Mouse (Mus musculus) midbrain, embryonic 14.5 days (tissue): ENCODE measurements around the gene Zfp260. TPM values are rescaled to one million over a fixed set of nuclear protein-coding genes. Genes with fewer than 3 reads are reported as not detected.

ENCODE experiments used
- ATAC-seq: fragments of 200-750 bp; cut with Nextera tagmentation; 2 replicates; pipeline ENCODE4 v1.8.0; 2017; ENCODE audit warnings: moderate number of reproducible peaks, moderate library complexity; ENCODE audit not compliant: low FRiP score, low TSS enrichment
- DNase-seq: peaks from one replicate; pipeline ENCODE4 v3.0.0-alpha.2; 2015
- H3K27ac ChIP-seq: fragments of 300-500 bp; sonication (generic); replicated peaks from 2 replicates; pipeline ENCODE4 v1.5.1; 2014; ENCODE audit warnings: mild to moderate bottlenecking, low read depth, low read length, moderate library complexity
- H3K27me3 ChIP-seq: fragments of 300-500 bp; sonication (generic); 2 replicates; pipeline ENCODE4 v1.6.1; 2014; ENCODE audit warnings: low read length, control low read depth, mixed read lengths; ENCODE audit not compliant: control insufficient read depth, insufficient read depth
- H3K36me3 ChIP-seq: fragments of 300-500 bp; sonication (generic); 2 replicates; pipeline ENCODE4 v1.6.1; 2014; ENCODE audit warnings: low read length, control low read depth; ENCODE audit not compliant: control insufficient read depth, insufficient read depth
- H3K4me1 ChIP-seq: fragments of 300-500 bp; sonication (generic); 2 replicates; pipeline ENCODE4 v1.6.1; 2014; ENCODE audit warnings: mild to moderate bottlenecking, antibody characterized with exemption, low read length, control low read depth; ENCODE audit not compliant: control insufficient read depth, insufficient read depth
- H3K4me2 ChIP-seq: fragments of 300-500 bp; sonication (generic); 2 replicates; pipeline ENCODE4 v1.6.1; 2014; ENCODE audit warnings: mild to moderate bottlenecking, low read length, moderate library complexity
- H3K4me3 ChIP-seq: fragments of 300-500 bp; sonication (generic); replicated peaks from 2 replicates; pipeline ENCODE4 v1.5.1; 2014; ENCODE audit warnings: low read depth, low read length
- H3K9ac ChIP-seq: fragments of 300-500 bp; sonication (generic); replicated peaks from 2 replicates; pipeline ENCODE4 v1.6.1; 2014; ENCODE audit warnings: mild to moderate bottlenecking, low read length, moderate library complexity
- H3K9me3 ChIP-seq: fragments of 300-500 bp; sonication (generic); 2 replicates; pipeline ENCODE4 v1.6.1; 2016; ENCODE audit warnings: low read length, control low read depth, mixed read lengths; ENCODE audit not compliant: control insufficient read depth
- WGBS: fragments of 180-500 bp; shearing (Covaris S2); extraction: QIAGEN DNeasy Blood & Tissue Kit; methylation state at CpG from one replicate; pipeline ENCODE4 v1.1.7; 2014; 5-methylcytosine and 5-hydroxymethylcytosine counted together
- polyA plus RNA-seq: library from polyadenylated mRNA; unstranded; fragments of >200 nt; fragmentation: Nextera tagmentation; extraction: Ambion mirVana; gene quantifications from 2 replicates; pipeline ENCODE4 v1.2.1, GENCODE M21; 2014

Gene Zfp260
- polyA plus RNA-seq, 1 experiment from 2014 or later, result 101 TPM

- no peak for ATAC-seq
- Histone ChIP-seq H3K9ac (no peak overlapping the region), H3K27ac (no peak overlapping the region), H3K4me1 (peaks cover 20% of the 10 kb centered on the region), H3K9me3 (no peaks in the 10 kb centered on the region), H3K36me3 (peaks cover 36% of the 10 kb centered on the region), H3K4me3 (no peak overlapping the region), H3K4me2 (no peak overlapping the region), H3K27me3 (no peaks in the 10 kb centered on the region)
- DNase-seq, result no peak
- WGBS, result 94% methylated on average over 9 of the region's 9 CpGs
Measured at GRCm38 (mm10) chr7:30086524-30086923, 8.1 kb upstream of the Zfp260 start.

DNA sequence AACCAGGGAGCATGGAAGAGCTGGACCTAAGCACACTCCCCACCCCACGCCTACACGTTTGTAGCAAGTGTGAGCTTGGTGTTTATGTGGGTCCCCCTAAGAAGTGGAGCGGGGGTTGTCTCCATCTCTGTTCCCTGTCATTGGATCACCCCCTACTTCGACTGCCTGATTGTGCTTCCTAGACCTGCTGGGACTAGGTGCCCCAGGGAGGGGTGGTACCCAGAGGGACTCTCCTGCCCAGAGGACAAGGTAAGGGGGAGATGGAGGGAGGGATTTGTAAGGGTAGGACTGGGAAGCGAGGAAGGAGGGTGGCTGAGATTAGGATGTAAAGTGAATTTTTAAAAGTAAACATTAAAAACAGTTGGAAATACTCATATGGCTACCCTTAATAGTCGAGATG, 5.2 kb upstream of the Zfp260 start:
- DNase-seq, result no peak
- WGBS, result 16% methylated on average over 6 of the region's 6 CpGs
- H3K4me3 ChIP-seq, result peak overlapping the region; percentile 65
- H3K27me3 ChIP-seq, result no peaks in the 10 kb centered on the region
- H3K9me3 ChIP-seq, result no peaks in the 10 kb centered on the region
- peak overlapping the region; percentile 66 for H3K9ac ChIP-seq
- no peak for ATAC-seq
- peaks cover 26% of the 10 kb centered on the region for H3K4me1 ChIP-seq
- H3K36me3 ChIP-seq, result peaks cover 23% of the 10 kb centered on the region
- H3K4me2 ChIP-seq, result peak overlapping the region; percentile 86
- no peak overlapping the region for H3K27ac ChIP-seq

- H3K4me1 ChIP-seq, result peaks cover 26% of the 10 kb centered on the region
- H3K4me3 ChIP-seq, result peak within 1 kb of the TSS; percentile 65
- DNase-seq (peak; percentile 99), ATAC-seq (peak; percentile 93)
- H3K27me3 ChIP-seq, result no peaks in the 10 kb centered on the region
- H3K9ac ChIP-seq, result peak within 1 kb of the TSS; percentile 66
- H3K4me2 ChIP-seq, result peak within 1 kb of the TSS; percentile 86
- peak within 1 kb of the TSS; percentile 90 for H3K27ac ChIP-seq
- WGBS, result under 1% methylated on average over 40 of the region's 40 CpGs
- peaks cover 14% of the 10 kb centered on the region for H3K36me3 ChIP-seq
- H3K9me3 ChIP-seq, result no peaks in the 10 kb centered on the region
Measured at GRCm38 (mm10) chr7:30090092-30090969, 4.2 kb upstream of the Zfp260 start, which contains the start of the genes Gm26920 and Zfp566. TSS of gene Gm26920 (minus strand) at chr7:30090410. TSS of gene Zfp566 (minus strand) at chr7:30090527.

DNA sequence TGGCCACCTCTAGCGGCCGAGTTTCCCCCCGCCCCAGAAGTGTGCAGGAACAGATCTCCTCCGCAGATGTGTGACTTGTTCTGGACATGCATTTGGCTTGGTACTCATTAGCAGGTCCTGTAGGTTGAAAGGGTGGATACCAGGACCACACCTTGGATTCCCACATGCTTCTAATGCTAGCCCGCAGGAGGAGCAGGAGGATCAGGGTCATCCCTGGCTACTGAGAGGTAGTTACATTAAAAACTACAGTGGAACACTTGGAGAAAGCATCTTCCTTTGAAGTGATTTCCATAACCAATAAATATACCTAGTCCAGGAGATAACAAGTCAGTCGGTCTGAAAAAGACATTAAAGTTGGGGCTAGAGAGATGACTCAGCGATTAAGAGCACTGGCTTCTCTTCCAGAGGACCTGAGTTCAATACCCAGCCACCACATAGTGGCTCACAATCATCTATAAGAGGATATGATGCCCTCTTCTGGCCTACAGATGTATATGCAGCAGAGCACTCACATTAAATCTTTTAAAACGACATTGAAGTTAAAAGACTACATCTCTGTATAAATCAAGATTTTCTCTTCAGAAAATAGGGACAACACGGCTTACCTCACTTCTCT, 3.5 kb upstream of the Zfp260 start:
- no peaks in the 10 kb centered on the region for H3K27me3 ChIP-seq
- H3K9ac ChIP-seq, result peak overlapping the region; percentile 66; the same call in 1 of the 2 replicates
- H3K4me2 ChIP-seq, result peak overlapping the region; percentile 86
- no peaks in the 10 kb centered on the region for H3K9me3 ChIP-seq
- peaks cover 29% of the 10 kb centered on the region for H3K4me1 ChIP-seq
- DNase-seq (peak; percentile 78), ATAC-seq (no peak)
- peaks cover 7% of the 10 kb centered on the region for H3K36me3 ChIP-seq
- peak overlapping the region; percentile 90 for H3K27ac ChIP-seq
- H3K4me3 ChIP-seq, result peak overlapping the region; percentile 65
- 7% methylated on average over 9 of the region's 9 CpGs for WGBS

- peaks cover 30% of the 10 kb centered on the region for H3K4me1 ChIP-seq
- no peak overlapping the region for H3K9ac ChIP-seq
- no peaks in the 10 kb centered on the region for H3K27me3 ChIP-seq
- no peak overlapping the region for H3K27ac ChIP-seq
- no peak overlapping the region for H3K4me3 ChIP-seq
- DNase-seq (no peak), ATAC-seq (no peak)
- WGBS, result 83% methylated on average over 9 of the region's 9 CpGs
- H3K36me3 ChIP-seq, result no peaks in the 10 kb centered on the region
- no peak overlapping the region for H3K4me2 ChIP-seq
- no peaks in the 10 kb centered on the region for H3K9me3 ChIP-seq
Measured at GRCm38 (mm10) chr7:30092666-30093065, 1.9 kb upstream of the Zfp260 start.

DNA sequence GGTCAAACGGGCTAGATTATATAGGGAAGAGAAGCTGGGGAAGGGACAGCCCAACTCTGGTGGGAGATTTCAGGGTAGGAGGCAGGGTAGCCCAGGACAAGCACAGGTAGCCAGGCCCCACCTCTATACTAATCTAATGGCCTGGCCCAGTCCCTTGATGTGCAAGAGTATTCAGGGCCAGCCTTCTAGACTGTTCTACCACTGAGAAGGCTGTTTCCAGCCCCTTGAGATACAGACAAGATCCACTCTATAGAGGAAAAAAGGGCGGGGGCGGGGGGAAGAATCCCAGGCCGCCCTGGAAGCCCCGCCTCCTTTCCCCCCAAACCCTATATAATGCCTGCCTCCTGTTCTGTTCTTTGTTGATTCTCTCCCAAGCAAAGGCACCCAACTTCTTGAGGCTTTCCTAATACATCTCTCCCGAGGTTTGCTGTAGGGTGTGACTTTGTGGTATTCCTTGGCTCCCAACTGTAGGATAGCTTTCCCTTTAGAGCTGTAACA, 610 bp upstream of the Zfp260 start:
- 76% methylated on average over 6 of the region's 6 CpGs for WGBS
- ATAC-seq (no peak), DNase-seq (no peak)
- Histone ChIP-seq H3K4me3 (peak overlapping the region; percentile 67), H3K9me3 (no peaks in the 10 kb centered on the region), H3K27ac (peak overlapping the region; percentile 99; the same call in 1 of the 2 replicates), H3K36me3 (no peaks in the 10 kb centered on the region; the same call in 1 of the 2 replicates), H3K27me3 (no peaks in the 10 kb centered on the region), H3K4me1 (peaks cover 17% of the 10 kb centered on the region), H3K4me2 (peak overlapping the region; percentile 71), H3K9ac (no peak overlapping the region)

DNA sequence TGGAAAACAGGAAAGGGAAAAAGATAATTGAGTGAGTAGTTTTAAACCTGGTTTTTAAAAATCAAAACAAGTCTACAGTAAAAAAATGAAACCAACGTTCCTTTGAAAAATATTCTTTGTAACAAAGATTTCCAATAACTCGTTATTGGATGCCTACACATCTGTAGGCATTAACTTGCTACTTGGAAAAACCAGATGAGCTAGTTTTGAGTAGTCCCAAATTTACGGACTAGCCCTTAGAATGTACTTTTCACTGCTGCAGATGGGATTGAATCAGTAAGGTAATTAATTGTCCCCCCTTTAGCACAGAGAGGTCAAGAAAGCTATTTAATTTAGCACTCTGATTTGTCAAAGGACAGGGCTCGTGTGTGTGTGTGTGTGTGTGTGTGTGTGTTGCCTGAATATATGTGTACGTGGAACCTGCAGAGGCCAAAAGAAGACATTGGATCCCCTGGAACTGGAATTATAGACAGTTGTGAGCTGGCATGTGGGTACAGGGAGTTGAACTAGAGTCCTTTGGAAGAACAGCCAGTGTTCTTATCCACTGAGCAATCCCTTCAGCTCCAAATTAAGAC, 1.1 kb downstream of the Zfp260 start:
- ATAC-seq (no peak), DNase-seq (peak; percentile 47)
- H3K27ac ChIP-seq, result peak overlapping the region; percentile 99; the same call in 1 of the 2 replicates
- no peaks in the 10 kb centered on the region for H3K27me3 ChIP-seq
- peak overlapping the region; percentile 67 for H3K4me3 ChIP-seq
- H3K36me3 ChIP-seq, result peaks cover 9% of the 10 kb centered on the region
- peak overlapping the region; percentile 88 for H3K9ac ChIP-seq
- 5% methylated on average over 5 of the region's 5 CpGs for WGBS
- peak overlapping the region; percentile 71 for H3K4me2 ChIP-seq
- H3K9me3 ChIP-seq, result no peaks in the 10 kb centered on the region
- H3K4me1 ChIP-seq, result peaks cover 11% of the 10 kb centered on the region

DNA sequence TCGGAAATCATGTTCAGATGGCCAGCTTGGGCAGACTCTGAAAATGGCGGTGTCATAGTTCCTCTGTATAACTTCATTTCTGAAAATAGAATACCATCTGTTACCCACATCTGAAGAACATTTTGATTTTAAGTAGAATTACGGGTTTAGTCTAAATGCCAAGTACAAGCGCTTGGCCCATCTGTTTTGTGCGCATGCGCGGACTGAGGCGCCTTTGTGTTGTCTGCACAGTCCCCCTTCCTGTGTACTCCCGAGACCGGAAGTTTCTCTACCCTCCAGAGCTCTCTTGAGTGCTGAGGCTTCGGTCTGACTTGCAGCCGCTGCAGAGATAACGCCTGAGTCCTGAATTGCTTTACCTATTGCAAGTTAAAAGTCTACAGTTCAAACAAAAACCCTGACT, 4.7 kb downstream of the Zfp260 start:
- peaks cover 6% of the 10 kb centered on the region for H3K4me1 ChIP-seq
- no peaks in the 10 kb centered on the region for H3K27me3 ChIP-seq
- H3K4me3 ChIP-seq, result no peak overlapping the region
- DNase-seq, result no peak
- no peak overlapping the region for H3K27ac ChIP-seq
- ATAC-seq, result no peak
- H3K9me3 ChIP-seq, result peaks cover 10% of the 10 kb centered on the region
- no peak overlapping the region for H3K4me2 ChIP-seq
- WGBS, result 98% methylated on average over 13 of the region's 13 CpGs
- H3K36me3 ChIP-seq, result peaks cover 42% of the 10 kb centered on the region
- no peak overlapping the region for H3K9ac ChIP-seq
